Mouse (Mus musculus): ENCODE data around the gene Opcml. TPM values are rescaled to one million over a fixed set of nuclear protein-coding genes. Genes with fewer than 3 reads are reported as not detected.
A peak's percentile ranks its signal among the peaks of the same experiment; 100 is the strongest.

The Opcml gene
- total and polyA plus RNA-seq, 2 experiments from 2014 or later = 71.2 to 128 TPM

GRCm38 (mm10) chr9:28800100-28800499 lies 1009.5 kb downstream of the Opcml start:
- Histone ChIP-seq H3K4me3 (ENCODE audit: low read depth, low read length) (no peak overlapping the region), H3K36me3 (ENCODE audit: insufficient read depth, low read length) (no peaks in the 10 kb centered on the region), H3K27me3 (ENCODE audit: insufficient read depth, low read length) (no peaks in the 10 kb centered on the region), H3K9ac (replicated peaks; ENCODE audit: low read length, poor library complexity, severe bottlenecking) (no peak overlapping the region), H3K4me2 (ENCODE audit: low read depth, low read length, poor library complexity, severe bottlenecking) (no peak overlapping the region), H3K9me3 (ENCODE audit: low read length) (no peaks in the 10 kb centered on the region), H3K27ac (ENCODE audit: low read depth, low read length) (no peak overlapping the region), H3K4me1 (ENCODE audit: insufficient read depth, low read length) (no peaks in the 10 kb centered on the region)
- WGBS = 18% methylated on average over 2 of the region's 2 CpGs
- DNase-seq (ENCODE audit: low spot score) (no peak), ATAC-seq (ENCODE audit: low FRiP score) (no peak)
- no peak for TF ChIP-seq CTCF (IDR thresholded peaks at IDR 0.05)

- H3K4me3 ChIP-seq (ENCODE audit: low read depth, low read length) = no peak overlapping the region
- no peak for TF ChIP-seq CTCF (IDR thresholded peaks at IDR 0.05)
- no peaks in the 10 kb centered on the region for H3K36me3 ChIP-seq (ENCODE audit: insufficient read depth, low read length)
- no peak overlapping the region for H3K4me2 ChIP-seq (ENCODE audit: low read depth, low read length, poor library complexity, severe bottlenecking)
- ATAC-seq (ENCODE audit: low FRiP score) (no peak), DNase-seq (ENCODE audit: low spot score) (no peak)
- no peak overlapping the region for H3K27ac ChIP-seq (ENCODE audit: low read depth, low read length)
- H3K27me3 ChIP-seq (ENCODE audit: insufficient read depth, low read length) = no peaks in the 10 kb centered on the region
- H3K9ac ChIP-seq (replicated peaks; ENCODE audit: low read length, poor library complexity, severe bottlenecking) = no peak overlapping the region
- no peaks in the 10 kb centered on the region for H3K9me3 ChIP-seq (ENCODE audit: low read length)
- no peaks in the 10 kb centered on the region for H3K4me1 ChIP-seq (ENCODE audit: insufficient read depth, low read length)
Measured at GRCm38 (mm10) chr9:28806666-28807065, 1016.1 kb downstream of the Opcml start.

- H3K4me1 ChIP-seq (ENCODE audit: insufficient read depth, low read length) = 0 out of 2 replicates have a peak, but pooled peaks cover 4% of the 10 kb centered on the region
- H3K9ac ChIP-seq (replicated peaks; ENCODE audit: low read length, poor library complexity, severe bottlenecking) = no peak overlapping the region
- no peaks in the 10 kb centered on the region for H3K9me3 ChIP-seq (ENCODE audit: low read length)
- ATAC-seq (ENCODE audit: low FRiP score) (no peak), DNase-seq (ENCODE audit: low spot score) (no peak)
- WGBS = 92% methylated on average over 3 of the region's 3 CpGs
- H3K27ac ChIP-seq (ENCODE audit: low read depth, low read length) = no peak overlapping the region
- no peak for TF ChIP-seq CTCF (IDR thresholded peaks at IDR 0.05)
- H3K36me3 ChIP-seq (ENCODE audit: insufficient read depth, low read length) = no peaks in the 10 kb centered on the region
- no peaks in the 10 kb centered on the region for H3K27me3 ChIP-seq (ENCODE audit: insufficient read depth, low read length)
- H3K4me2 ChIP-seq (ENCODE audit: low read depth, low read length, poor library complexity, severe bottlenecking) = no peak overlapping the region
- no peak overlapping the region for H3K4me3 ChIP-seq (ENCODE audit: low read depth, low read length)
Measured at GRCm38 (mm10) chr9:28822060-28822459, 1031.5 kb downstream of the Opcml start.

- TF ChIP-seq CTCF (IDR thresholded peaks at IDR 0.05) = no peak
- Histone ChIP-seq H3K36me3 (ENCODE audit: insufficient read depth, low read length) (no peaks in the 10 kb centered on the region), H3K4me3 (ENCODE audit: low read depth, low read length) (no peak overlapping the region), H3K27me3 (ENCODE audit: insufficient read depth, low read length) (no peaks in the 10 kb centered on the region), H3K4me2 (ENCODE audit: low read depth, low read length, poor library complexity, severe bottlenecking) (no peak overlapping the region), H3K9ac (replicated peaks; ENCODE audit: low read length, poor library complexity, severe bottlenecking) (no peak overlapping the region), H3K9me3 (ENCODE audit: low read length) (no peaks in the 10 kb centered on the region), H3K4me1 (ENCODE audit: insufficient read depth, low read length) (0 out of 2 replicates have a peak, but pooled peaks cover 4% of the 10 kb centered on the region), H3K27ac (ENCODE audit: low read depth, low read length) (no peak overlapping the region)
- ATAC-seq (ENCODE audit: low FRiP score) (no peak), DNase-seq (ENCODE audit: low spot score) (no peak)
- 83% methylated on average over 5 of the region's 5 CpGs for WGBS
Measured at GRCm38 (mm10) chr9:28822466-28822865, 1031.9 kb downstream of the Opcml start.

- TF ChIP-seq CTCF (IDR thresholded peaks at IDR 0.05) = no peak
Measured at GRCm38 (mm10) chr9:28825821-28826220, 1035.2 kb downstream of the Opcml start.

GRCm38 (mm10) chr9:28845961-28846570 lies 1055.5 kb downstream of the Opcml start:
- 42% methylated on average over 2 of the region's 2 CpGs for WGBS
- TF ChIP-seq CTCF (IDR thresholded peaks at IDR 0.05) = no peak
- DNase-seq (ENCODE audit: low spot score) = peak; percentile 21

More at GRCm38 (mm10) chr9:28825821-28826220, 1035.2 kb downstream of the Opcml start:
- Histone ChIP-seq H3K27ac (ENCODE audit: low read depth, low read length) (no peak overlapping the region), H3K4me2 (ENCODE audit: low read depth, low read length, poor library complexity, severe bottlenecking) (no peak overlapping the region), H3K9ac (replicated peaks; ENCODE audit: low read length, poor library complexity, severe bottlenecking) (no peak overlapping the region), H3K27me3 (ENCODE audit: insufficient read depth, low read length) (no peaks in the 10 kb centered on the region), H3K4me3 (ENCODE audit: low read depth, low read length) (no peak overlapping the region), H3K4me1 (ENCODE audit: insufficient read depth, low read length) (0 out of 2 replicates have a peak, but pooled peaks cover 4% of the 10 kb centered on the region), H3K36me3 (ENCODE audit: insufficient read depth, low read length) (no peaks in the 10 kb centered on the region), H3K9me3 (ENCODE audit: low read length) (no peaks in the 10 kb centered on the region)
- ATAC-seq (ENCODE audit: low FRiP score) (no peak), DNase-seq (ENCODE audit: low spot score) (no peak)
- 94% methylated on average over 2 of the region's 2 CpGs for WGBS

More at GRCm38 (mm10) chr9:28845961-28846570, 1055.5 kb downstream of the Opcml start:
- Histone ChIP-seq H3K4me3 (ENCODE audit: low read depth, low read length) (no peak overlapping the region), H3K9ac (replicated peaks; ENCODE audit: low read length, poor library complexity, severe bottlenecking) (no peak overlapping the region), H3K4me1 (ENCODE audit: insufficient read depth, low read length) (no peaks in the 10 kb centered on the region), H3K9me3 (ENCODE audit: low read length) (no peaks in the 10 kb centered on the region), H3K4me2 (ENCODE audit: low read depth, low read length, poor library complexity, severe bottlenecking) (no peak overlapping the region), H3K27me3 (ENCODE audit: insufficient read depth, low read length) (no peaks in the 10 kb centered on the region), H3K36me3 (ENCODE audit: insufficient read depth, low read length) (no peaks in the 10 kb centered on the region), H3K27ac (ENCODE audit: low read depth, low read length) (no peak overlapping the region)
- no peak for ATAC-seq (ENCODE audit: low FRiP score)
